Mouse (Mus musculus): ENCODE measurements around the gene Rhbdf1.

GRCm38 (mm10) chr11:32234816-32235485 is 12.9 kb upstream of the Rhbdf1 start:
- no peak for TF ChIP-seq CTCF (IDR thresholded peaks at IDR 0.05; ENCODE audit: insufficient read depth, low read length)
- no peak for TF ChIP-seq POLR2A (IDR thresholded peaks at IDR 0.05; ENCODE audit: borderline replicate concordance, extremely low read depth, low read depth, low read length)
